Mouse (Mus musculus) thymus, adult 2 months (tissue): ENCODE data around the gene Gm17304. TPM values are rescaled to one million over a fixed set of nuclear protein-coding genes. Genes with fewer than 3 reads are reported as not detected.

Experiments
- DNase-seq: peaks from one replicate; pipeline ENCODE4 v3.0.0; 2021
- H3K27ac ChIP-seq: fragments of 200-500 bp; 2 replicates; pipeline ENCODE4 v1.5.1; 2012; ENCODE audit warnings: low read length, control low read depth; ENCODE audit not compliant: control insufficient read depth, insufficient read depth
- H3K27me3 ChIP-seq: fragments of 200-500 bp; 2 replicates; pipeline ENCODE4 v1.6.1; 2012; ENCODE audit warnings: mild to moderate bottlenecking, low read length, moderate library complexity, mixed read lengths; ENCODE audit not compliant: control insufficient read depth, insufficient read depth
- H3K36me3 ChIP-seq: fragments of 200-500 bp; 2 replicates; pipeline ENCODE4 v1.6.1; 2012; ENCODE audit warnings: mild to moderate bottlenecking, low read length, moderate library complexity; ENCODE audit not compliant: control insufficient read depth, insufficient read depth
- H3K4me1 ChIP-seq: fragments of 200-500 bp; replicated peaks from 2 replicates; pipeline ENCODE4 v1.6.1; 2012; ENCODE audit warnings: low read length; ENCODE audit not compliant: control insufficient read depth, insufficient read depth
- H3K4me3 ChIP-seq: fragments of 200-500 bp; 2 replicates; pipeline ENCODE4 v1.5.1; 2012; ENCODE audit warnings: mild to moderate bottlenecking, low read length, control low read depth, moderate library complexity; ENCODE audit not compliant: control insufficient read depth, insufficient read depth
- CTCF ChIP-seq: fragments of 200-500 bp; IDR thresholded peaks from 2 replicates; pipeline ENCODE4 v1.5.1; 2012; ENCODE audit warnings: mild to moderate bottlenecking, control low read depth, low read length, moderate library complexity, borderline replicate concordance; ENCODE audit not compliant: control insufficient read depth, poor library complexity, insufficient read depth; ENCODE audit errors: extremely low read depth
- POLR2A ChIP-seq: fragments of 200-500 bp; IDR thresholded peaks from 2 replicates; pipeline ENCODE4 v1.6.1; 2012; ENCODE audit warnings: mild to moderate bottlenecking, low read length, control low read depth, moderate library complexity; ENCODE audit not compliant: control insufficient read depth, poor library complexity, insufficient read depth; ENCODE audit errors: extremely low read depth
- WGBS: fragments of 180-500 bp; shearing (Covaris S2); methylation state at CpG from one replicate; pipeline ENCODE4 v1.1.7; 2018; 5-methylcytosine and 5-hydroxymethylcytosine counted together
- polyA plus RNA-seq: library from polyadenylated mRNA; depleted of rRNA; stranded (reverse); fragments of >200 nt; gene quantifications from 2 replicates; pipeline ENCODE4 v1.2.3, GENCODE M21; 2012

Gm17304 gene
- polyA plus RNA-seq, 1 experiment: not detected

DNA sequence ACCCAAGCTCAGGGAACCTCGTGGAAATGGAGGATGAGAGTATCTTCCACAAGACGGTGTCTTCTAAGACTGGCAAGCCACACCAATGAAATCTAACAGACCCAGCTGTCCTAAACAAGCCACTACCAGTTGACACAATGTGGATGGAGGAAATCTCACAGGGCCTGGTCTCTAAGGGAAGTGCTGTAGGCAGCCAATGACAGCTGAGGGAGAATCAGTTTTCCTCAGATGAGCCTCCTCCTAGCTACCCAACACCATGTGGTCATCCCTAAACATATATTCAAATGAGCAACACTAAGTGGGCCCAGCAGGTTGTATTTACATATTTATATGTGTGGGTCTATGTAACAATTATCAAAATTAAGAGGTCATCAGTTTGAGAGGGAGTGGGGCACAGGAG is 11.4 kb upstream of the Gm17304 start:
- H3K4me1 ChIP-seq: no peaks in the 10 kb centered on the region
- TF ChIP-seq CTCF (no peak), POLR2A (no peak)
- 91% methylated on average over 2 of the region's 2 CpGs for WGBS
- H3K27me3 ChIP-seq: no peaks in the 10 kb centered on the region
- no peak overlapping the region for H3K4me3 ChIP-seq
- no peaks in the 10 kb centered on the region for H3K36me3 ChIP-seq
- no peak for DNase-seq
- no peak overlapping the region for H3K27ac ChIP-seq

DNA sequence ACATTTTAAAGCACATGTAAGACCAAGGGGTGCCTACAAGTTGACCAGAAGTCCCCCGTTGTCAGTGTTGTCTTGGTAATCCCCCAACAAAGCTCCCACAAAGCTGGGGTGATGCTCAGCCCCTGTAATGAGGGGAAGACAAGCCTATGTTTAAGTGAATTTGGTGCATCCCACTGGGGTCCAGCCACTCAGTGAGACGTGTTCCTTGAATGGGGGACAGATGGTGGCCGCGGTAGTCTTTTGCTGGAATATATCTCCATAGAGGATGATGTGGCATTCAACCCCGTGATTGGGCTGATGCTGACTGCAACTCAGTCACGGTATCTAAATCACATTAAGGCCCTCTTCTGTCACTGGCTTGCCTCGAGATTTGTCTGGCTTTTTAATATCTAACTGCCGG is 9.4 kb upstream of the Gm17304 start:
- H3K27ac ChIP-seq: no peak overlapping the region
- no peak for TF ChIP-seq POLR2A
- TF ChIP-seq CTCF: no peak
- 97% methylated on average over 8 of the region's 8 CpGs for WGBS

DNA sequence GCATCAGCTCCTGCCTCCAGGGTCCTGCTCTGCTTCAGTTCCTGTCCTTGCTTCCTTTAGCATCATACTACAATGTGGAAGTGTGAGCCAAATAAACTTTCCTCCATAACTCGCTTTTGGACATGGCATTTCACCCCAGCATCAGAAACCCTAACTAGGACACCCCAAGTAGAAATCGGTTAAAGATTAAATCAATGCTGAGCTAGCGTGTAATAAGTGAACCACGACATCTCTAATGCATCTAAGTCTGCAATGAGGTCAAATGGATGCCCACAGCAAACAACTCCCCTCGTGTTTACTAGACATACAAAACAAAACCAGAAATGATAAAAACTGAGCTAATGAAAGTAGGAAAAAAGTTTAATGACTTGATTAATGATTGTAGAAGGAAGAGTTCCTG is 4.5 kb upstream of the Gm17304 start:
- DNase-seq: no peak
- 99% methylated on average over 5 of the region's 5 CpGs for WGBS
- Histone ChIP-seq H3K4me3 (no peak overlapping the region), H3K27ac (no peak overlapping the region), H3K36me3 (no peaks in the 10 kb centered on the region), H3K4me1 (no peaks in the 10 kb centered on the region), H3K27me3 (no peaks in the 10 kb centered on the region)
- TF ChIP-seq POLR2A: no peak
- TF ChIP-seq CTCF: no peak

More for the DNA sequence above, 9.4 kb upstream of the Gm17304 start:
- no peaks in the 10 kb centered on the region for H3K4me1 ChIP-seq
- no peak overlapping the region for H3K4me3 ChIP-seq
- DNase-seq: no peak
- H3K27me3 ChIP-seq: no peaks in the 10 kb centered on the region
- H3K36me3 ChIP-seq: no peaks in the 10 kb centered on the region

DNA sequence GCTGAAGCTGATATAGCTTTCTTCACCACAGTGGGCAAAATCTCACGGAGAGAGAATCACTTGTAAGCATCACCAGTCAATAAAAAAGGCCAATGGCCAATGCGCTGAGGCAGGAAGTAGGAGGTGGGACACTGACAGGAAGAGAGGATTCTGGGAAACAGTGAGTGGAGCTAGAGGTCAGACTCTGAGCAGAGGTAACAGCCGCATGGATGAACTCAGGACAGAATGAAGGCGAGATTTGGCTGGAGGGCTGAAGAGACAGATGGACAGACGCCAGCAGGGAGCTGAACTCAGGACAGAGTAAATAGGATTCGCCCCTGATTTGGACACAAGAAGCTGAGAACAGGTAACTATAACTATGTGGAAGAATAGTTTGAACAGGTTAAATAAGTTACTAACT is 3.8 kb upstream of the Gm17304 start:
- H3K4me1 ChIP-seq: no peaks in the 10 kb centered on the region
- no peaks in the 10 kb centered on the region for H3K27me3 ChIP-seq
- TF ChIP-seq POLR2A: no peak
- TF ChIP-seq CTCF: no peak
- 97% methylated on average over 6 of the region's 6 CpGs for WGBS
- no peak for DNase-seq
- no peak overlapping the region for H3K4me3 ChIP-seq
- H3K36me3 ChIP-seq: no peaks in the 10 kb centered on the region
- no peak overlapping the region for H3K27ac ChIP-seq

DNA sequence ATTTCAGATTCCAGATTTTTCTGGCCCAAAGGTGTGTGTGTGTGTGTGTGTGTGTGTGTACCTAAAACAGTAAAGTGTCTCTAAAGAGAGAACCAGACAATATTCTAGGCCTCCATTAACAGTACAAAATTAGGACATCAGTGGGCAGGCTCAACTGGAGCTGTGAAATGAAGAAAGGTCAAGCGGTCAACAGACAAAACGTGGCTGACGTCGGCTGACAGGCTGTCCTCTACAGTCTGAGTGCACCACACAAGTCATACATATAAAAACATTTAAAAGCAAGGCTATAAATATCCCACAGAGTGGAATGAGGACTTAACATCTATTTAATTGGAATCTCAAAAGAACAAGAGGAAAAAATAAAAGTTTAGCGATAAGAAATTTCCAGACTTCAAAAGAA is 1.8 kb upstream of the Gm17304 start:
- Histone ChIP-seq H3K4me1 (no peaks in the 10 kb centered on the region), H3K27me3 (no peaks in the 10 kb centered on the region), H3K4me3 (no peak overlapping the region), H3K36me3 (no peaks in the 10 kb centered on the region; the same call in 1 of the 2 replicates), H3K27ac (no peak overlapping the region)
- no peak for DNase-seq
- WGBS: 98% methylated on average over 5 of the region's 5 CpGs
- no peak for TF ChIP-seq CTCF

DNA sequence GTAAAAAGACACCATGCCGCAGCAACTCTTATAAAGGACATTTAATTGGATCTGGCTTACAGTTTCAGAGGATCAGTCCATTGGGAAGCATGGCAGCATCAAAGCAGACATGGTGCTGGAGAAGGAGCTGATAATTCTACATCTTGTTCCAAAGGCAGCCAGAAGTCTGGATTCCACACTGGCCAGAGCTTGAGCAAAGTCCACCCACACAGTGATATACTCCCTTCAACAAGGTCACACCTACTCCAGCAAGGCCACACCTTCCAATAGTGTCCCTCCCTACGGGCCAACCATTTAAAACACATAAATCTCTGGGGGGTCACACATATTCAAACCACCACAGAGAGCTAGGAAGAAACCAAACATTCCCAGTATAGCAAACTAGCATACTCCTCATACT is 3.3 kb downstream of the Gm17304 start:
- WGBS: 98% methylated on average over 2 of the region's 2 CpGs
- H3K27ac ChIP-seq: no peak overlapping the region
- no peaks in the 10 kb centered on the region for H3K4me1 ChIP-seq
- no peaks in the 10 kb centered on the region; the same call in 1 of the 2 replicates for H3K36me3 ChIP-seq
- no peaks in the 10 kb centered on the region for H3K27me3 ChIP-seq
- H3K4me3 ChIP-seq: no peak overlapping the region
- DNase-seq: no peak
- TF ChIP-seq CTCF (no peak), POLR2A (no peak)

DNA sequence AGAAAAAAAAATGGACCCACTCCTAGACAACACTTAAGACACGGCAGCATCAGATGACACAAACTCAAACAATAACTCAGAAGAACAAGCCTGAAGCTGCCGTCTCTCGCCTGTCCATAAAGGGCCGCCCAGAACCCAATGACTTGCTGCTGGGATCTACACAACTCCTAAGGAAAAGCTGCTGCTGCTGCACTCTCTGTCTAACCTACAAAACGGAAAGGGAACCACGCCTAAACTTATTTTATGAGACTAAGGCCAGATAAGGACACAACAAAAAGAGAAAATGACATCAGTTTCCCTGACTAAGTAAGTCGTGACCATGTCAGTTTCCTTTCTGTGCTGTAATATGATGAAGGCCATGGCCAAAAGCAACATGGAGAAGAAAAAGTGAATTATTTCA is 5.7 kb downstream of the Gm17304 start:
- no peak for DNase-seq
- Histone ChIP-seq H3K27me3 (no peaks in the 10 kb centered on the region), H3K4me1 (no peaks in the 10 kb centered on the region), H3K27ac (no peak overlapping the region), H3K4me3 (no peak overlapping the region), H3K36me3 (peaks cover 16% of the 10 kb centered on the region)
- 92% methylated on average over 7 of the region's 7 CpGs for WGBS
- TF ChIP-seq POLR2A: no peak
- TF ChIP-seq CTCF: no peak

DNA sequence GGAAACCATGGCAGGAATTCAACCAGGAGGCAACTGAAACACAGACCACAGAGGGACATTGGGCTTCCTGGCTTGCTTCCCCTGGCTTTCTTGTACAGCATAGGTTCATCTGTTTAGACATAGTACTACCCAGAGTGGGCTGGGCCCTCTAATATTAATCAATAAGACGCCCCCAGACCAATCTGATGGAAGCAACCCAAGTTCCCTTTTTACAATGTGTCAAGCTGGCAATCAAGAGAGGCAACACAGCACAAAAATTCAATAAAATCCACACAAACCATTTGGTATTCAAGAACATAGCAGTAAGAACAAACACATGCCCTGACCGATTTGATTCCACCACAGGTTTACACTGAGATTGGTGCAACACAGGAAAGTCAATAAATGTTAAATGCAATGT is 6.1 kb downstream of the Gm17304 start:
- Histone ChIP-seq H3K27ac (no peak overlapping the region), H3K36me3 (peaks cover 16% of the 10 kb centered on the region), H3K4me3 (no peak overlapping the region), H3K27me3 (no peaks in the 10 kb centered on the region), H3K4me1 (no peaks in the 10 kb centered on the region)
- TF ChIP-seq CTCF (no peak), POLR2A (no peak)
- 99% methylated on average over 2 of the region's 2 CpGs for WGBS
- DNase-seq: no peak
